Mouse (Mus musculus) yolk sac, embryonic 10.5 days (tissue): ENCODE results near the gene Doxl2.
"Not testable (repeated sequence)": the region's sequence is repeated elsewhere in the genome, so short reads cannot be mapped to it uniquely, and the experiment has no call there.

Experiments used
- DNase-seq: peaks from one replicate; pipeline ENCODE4 v3.0.0-alpha.2; 2017; ENCODE audit warnings: low spot score

Doxl2 gene

GRCm38 (mm10) chr6:48974663-48975062 lies at the start of gene Doxl2:
Gene Doxl2 (plus strand): TSS chr6:48974963.
- no peak for DNase-seq

- no peak for DNase-seq
Observed at GRCm38 (mm10) chr6:48929595-48929994, 45.2 kb upstream of the Doxl2 start, which contains the start of gene 1600015I10Rik. Gene 1600015I10Rik (plus strand): TSS chr6:48929895.

GRCm38 (mm10) chr6:48949596-48949995 lies 25.2 kb upstream of the Doxl2 start:
- DNase-seq: no peak

- DNase-seq: no peak
Observed at GRCm38 (mm10) chr6:48950676-48951075, 24.1 kb upstream of the Doxl2 start.

- no peak for DNase-seq
Observed at GRCm38 (mm10) chr6:48951630-48952029, 23.1 kb upstream of the Doxl2 start.

GRCm38 (mm10) chr6:48953220-48953619 lies 21.5 kb upstream of the Doxl2 start:
- DNase-seq: no peak

- DNase-seq: no peak
Observed at GRCm38 (mm10) chr6:48954211-48954610, 20.6 kb upstream of the Doxl2 start.

- DNase-seq: peak; percentile 9
Observed at GRCm38 (mm10) chr6:48954946-48955345, 19.8 kb upstream of the Doxl2 start.

- no peak for DNase-seq
Observed at GRCm38 (mm10) chr6:48956785-48957184, 18.0 kb upstream of the Doxl2 start.

GRCm38 (mm10) chr6:48958053-48958452 lies 16.7 kb upstream of the Doxl2 start:
- no peak for DNase-seq

- not testable (repeated sequence) for DNase-seq
Observed at GRCm38 (mm10) chr6:48959151-48959550, 15.6 kb upstream of the Doxl2 start.

- DNase-seq: not testable (repeated sequence)
Observed at GRCm38 (mm10) chr6:48966696-48967095, 8.1 kb upstream of the Doxl2 start.

- DNase-seq: no peak
Observed at GRCm38 (mm10) chr6:48967868-48968267, 6.9 kb upstream of the Doxl2 start.

GRCm38 (mm10) chr6:48979616-48980015 lies 4.9 kb downstream of the Doxl2 start:
- no peak for DNase-seq

GRCm38 (mm10) chr6:48982305-48982704 lies 7.5 kb downstream of the Doxl2 start:
- DNase-seq: no peak

- peak; percentile 12 for DNase-seq
Observed at GRCm38 (mm10) chr6:48986444-48986990, 11.8 kb downstream of the Doxl2 start, which contains the start of gene Svs1. Gene Svs1 (plus strand): TSS chr6:48986861.

- no peak for DNase-seq
Observed at GRCm38 (mm10) chr6:48989971-48990370, 15.2 kb downstream of the Doxl2 start.

- DNase-seq: no peak
Observed at GRCm38 (mm10) chr6:48991991-48992390, 17.2 kb downstream of the Doxl2 start.

- DNase-seq: no peak
Observed at GRCm38 (mm10) chr6:48998186-48998585, 23.4 kb downstream of the Doxl2 start.

GRCm38 (mm10) chr6:48998796-48999195 lies 24.0 kb downstream of the Doxl2 start:
- DNase-seq: no peak

- no peak for DNase-seq
Observed at GRCm38 (mm10) chr6:49003381-49003780, 28.6 kb downstream of the Doxl2 start.

GRCm38 (mm10) chr6:49007981-49008380 lies 33.2 kb downstream of the Doxl2 start:
- peak; percentile 56 for DNase-seq

- DNase-seq: no peak
Observed at GRCm38 (mm10) chr6:49008420-49009160, 33.8 kb downstream of the Doxl2 start.

GRCm38 (mm10) chr6:49009161-49009555 lies 34.4 kb downstream of the Doxl2 start:
- DNase-seq: no peak
